Mouse (Mus musculus): ENCODE results near the gene Cep131. TPM values are rescaled to one million over a fixed set of nuclear protein-coding genes. Genes with fewer than 3 reads are reported as not detected.

Gene Cep131
- polyA plus RNA-seq, 1 experiment from 2014 or later = 31.9 TPM

- no peak for ATAC-seq (ENCODE audit: low FRiP score, low TSS enrichment)
- Histone ChIP-seq H3K4me3 (replicated peaks; ENCODE audit: low read depth, low read length) (no peak overlapping the region), H3K36me3 (ENCODE audit: control insufficient read depth, insufficient read depth, low read length) (peaks cover 17% of the 10 kb centered on the region; the same call in 1 of the 2 replicates), H3K27me3 (ENCODE audit: control insufficient read depth, insufficient read depth, low read length) (no peaks in the 10 kb centered on the region), H3K9me3 (ENCODE audit: control insufficient read depth, low read length) (no peaks in the 10 kb centered on the region), H3K4me2 (ENCODE audit: low read length) (no peak overlapping the region), H3K9ac (replicated peaks; ENCODE audit: low read length) (no peak overlapping the region), H3K4me1 (ENCODE audit: control insufficient read depth, insufficient read depth, low read length) (peaks cover 9% of the 10 kb centered on the region; the same call in 1 of the 2 replicates), H3K27ac (replicated peaks; ENCODE audit: low read depth, low read length) (no peak overlapping the region)
- no peak for DNase-seq
- 84% methylated on average over 8 of the region's 8 CpGs for WGBS
Measured at GRCm38 (mm10) chr11:120017011-120017410, 69.6 kb downstream of the Cep131 start.

GRCm38 (mm10) chr11:120014758-120015157, 71.9 kb downstream of the Cep131 start:
- peaks cover 11% of the 10 kb centered on the region; the same call in 1 of the 2 replicates for H3K4me1 ChIP-seq (ENCODE audit: control insufficient read depth, insufficient read depth, low read length)
- H3K36me3 ChIP-seq (ENCODE audit: control insufficient read depth, insufficient read depth, low read length) = peaks cover 38% of the 10 kb centered on the region
- ATAC-seq (ENCODE audit: low FRiP score, low TSS enrichment) (no peak), DNase-seq (no peak)
- H3K4me2 ChIP-seq (ENCODE audit: low read length) = no peak overlapping the region
- no peak overlapping the region for H3K4me3 ChIP-seq (replicated peaks; ENCODE audit: low read depth, low read length)
- no peaks in the 10 kb centered on the region for H3K27me3 ChIP-seq (ENCODE audit: control insufficient read depth, insufficient read depth, low read length)
- no peaks in the 10 kb centered on the region for H3K9me3 ChIP-seq (ENCODE audit: control insufficient read depth, low read length)
- WGBS = 90% methylated on average over 4 of the region's 4 CpGs
- no peak overlapping the region for H3K27ac ChIP-seq (replicated peaks; ENCODE audit: low read depth, low read length)
- H3K9ac ChIP-seq (replicated peaks; ENCODE audit: low read length) = no peak overlapping the region

MicroRNAs encoded within 50 kb of the gene (microRNA counts, 519-probe panel; counts per million panel counts)
- microRNA mmu-miR-338-3p = 3,315 counts per million, percentile 15 among the panel's probes with 10 or more counts
- microRNA mmu-miR-338-5p = not detected

Small RNAs within 50 kb of the gene (microRNA-seq; reads per million reads assigned to microRNA genes)
- gene Gm25948 (not detected), gene Mir3065 (not detected), gene Mir338 (not detected)

Other genes starting within 250 kb of the Cep131 start
- gene Chmp6, start 173.4 kb downstream of the Cep131 start, polyA plus RNA-seq (2014; fragmentation: Nextera tagmentation; extraction: Ambion mirVana) = 100 and 104 TPM in 2 replicates
- gene Baiap2, start 144.1 kb downstream of the Cep131 start, polyA plus RNA-seq (2014; fragmentation: Nextera tagmentation; extraction: Ambion mirVana) = 11.0 and 11.2 TPM in 2 replicates
- gene Aatk, start 39.7 kb downstream of the Cep131 start, polyA plus RNA-seq (2014; fragmentation: Nextera tagmentation; extraction: Ambion mirVana) = 34.6 and 36.1 TPM in 2 replicates
- 15.9 and 18.0 TPM in 2 replicates for gene Tepsin, start 11.9 kb upstream of the Cep131 start, polyA plus RNA-seq (2014; fragmentation: Nextera tagmentation; extraction: Ambion mirVana)
- gene Ndufaf8, start 12.1 kb upstream of the Cep131 start, polyA plus RNA-seq (2014; fragmentation: Nextera tagmentation; extraction: Ambion mirVana) = 61.2 and 61.3 TPM in 2 replicates
- gene Slc38a10, start 64.5 kb upstream of the Cep131 start, polyA plus RNA-seq (2014; fragmentation: Nextera tagmentation; extraction: Ambion mirVana) = 88.3 and 119 TPM in 2 replicates
- 20.0 and 25.9 TPM in 2 replicates for gene Bahcc1, start 146.1 kb upstream of the Cep131 start, polyA plus RNA-seq (2014; fragmentation: Nextera tagmentation; extraction: Ambion mirVana)